Mouse (Mus musculus): ENCODE results near the gene Slc35f1. TPM values are rescaled to one million over a fixed set of nuclear protein-coding genes. Genes with fewer than 3 reads are reported as not detected.

Gene Slc35f1
- polyA plus RNA-seq, 1 experiment from 2014 or later: 0.05 TPM

GRCm38 (mm10) chr10:52819661-52820060 lies 129.3 kb downstream of the Slc35f1 start:
- H3K4me3 ChIP-seq (ENCODE audit: low read depth, low read length): no peak overlapping the region
- H3K9me3 ChIP-seq (ENCODE audit: low read length): no peaks in the 10 kb centered on the region
- H3K4me2 ChIP-seq (replicated peaks; ENCODE audit: low read depth, low read length): no peak overlapping the region
- ATAC-seq (no peak), DNase-seq (ENCODE audit: low spot score) (no peak)
- H3K4me1 ChIP-seq (ENCODE audit: insufficient read depth, low read depth, low read length): no peaks in the 10 kb centered on the region
- no peak overlapping the region for H3K27ac ChIP-seq (ENCODE audit: low read length)
- TF ChIP-seq EP300 (IDR thresholded peaks at IDR 0.05): no peak
- no peak for TF ChIP-seq CTCF (IDR thresholded peaks at IDR 0.05)
- no peak overlapping the region for H3K9ac ChIP-seq (replicated peaks; ENCODE audit: low read depth)
- 89% methylated on average over 1 of the region's 1 CpGs for WGBS
- H3K36me3 ChIP-seq (ENCODE audit: insufficient read depth, low read length): no peaks in the 10 kb centered on the region
- no peaks in the 10 kb centered on the region for H3K27me3 ChIP-seq (replicated peaks; ENCODE audit: insufficient read depth, low read length)

- Histone ChIP-seq H3K4me1 (ENCODE audit: insufficient read depth, low read depth, low read length) (no peaks in the 10 kb centered on the region), H3K4me2 (replicated peaks; ENCODE audit: low read depth, low read length) (no peak overlapping the region), H3K36me3 (ENCODE audit: insufficient read depth, low read length) (no peaks in the 10 kb centered on the region), H3K9me3 (ENCODE audit: low read length) (no peaks in the 10 kb centered on the region), H3K27ac (ENCODE audit: low read length) (no peak overlapping the region), H3K9ac (replicated peaks; ENCODE audit: low read depth) (no peak overlapping the region), H3K27me3 (replicated peaks; ENCODE audit: insufficient read depth, low read length) (no peaks in the 10 kb centered on the region), H3K4me3 (ENCODE audit: low read depth, low read length) (no peak overlapping the region)
- TF ChIP-seq EP300 (IDR thresholded peaks at IDR 0.05): no peak
- no peak for DNase-seq (ENCODE audit: low spot score)
- ATAC-seq: no peak
- WGBS: 62% methylated on average over 2 of the region's 2 CpGs
These were observed 132.6 kb downstream of the Slc35f1 start for GRCm38 (mm10) chr10:52822909-52823308.

- WGBS: 86% methylated on average over 4 of the region's 4 CpGs
- no peak overlapping the region for H3K4me2 ChIP-seq (replicated peaks; ENCODE audit: low read depth, low read length)
- no peaks in the 10 kb centered on the region for H3K36me3 ChIP-seq (ENCODE audit: insufficient read depth, low read length)
- TF ChIP-seq CTCF (IDR thresholded peaks at IDR 0.05) (no peak), EP300 (IDR thresholded peaks at IDR 0.05) (no peak)
- H3K27ac ChIP-seq (ENCODE audit: low read length): no peak overlapping the region
- ATAC-seq (no peak), DNase-seq (ENCODE audit: low spot score) (no peak)
- H3K4me3 ChIP-seq (ENCODE audit: low read depth, low read length): no peak overlapping the region
- no peaks in the 10 kb centered on the region for H3K9me3 ChIP-seq (ENCODE audit: low read length)
- no peaks in the 10 kb centered on the region for H3K27me3 ChIP-seq (replicated peaks; ENCODE audit: insufficient read depth, low read length)
- H3K9ac ChIP-seq (replicated peaks; ENCODE audit: low read depth): no peak overlapping the region
- H3K4me1 ChIP-seq (ENCODE audit: insufficient read depth, low read depth, low read length): no peaks in the 10 kb centered on the region
These were observed 135.4 kb downstream of the Slc35f1 start for GRCm38 (mm10) chr10:52825746-52826145.

- no peak overlapping the region for H3K9ac ChIP-seq (replicated peaks; ENCODE audit: low read depth)
- WGBS: 73% methylated on average over 2 of the region's 2 CpGs
- H3K27ac ChIP-seq (ENCODE audit: low read length): no peak overlapping the region
- no peak for TF ChIP-seq CTCF (IDR thresholded peaks at IDR 0.05)
- H3K4me3 ChIP-seq (ENCODE audit: low read depth, low read length): no peak overlapping the region
- ATAC-seq (no peak), DNase-seq (ENCODE audit: low spot score) (no peak)
- H3K4me2 ChIP-seq (replicated peaks; ENCODE audit: low read depth, low read length): no peak overlapping the region
- no peaks in the 10 kb centered on the region for H3K4me1 ChIP-seq (ENCODE audit: insufficient read depth, low read depth, low read length)
- H3K27me3 ChIP-seq (replicated peaks; ENCODE audit: insufficient read depth, low read length): no peaks in the 10 kb centered on the region
- no peaks in the 10 kb centered on the region for H3K36me3 ChIP-seq (ENCODE audit: insufficient read depth, low read length)
- H3K9me3 ChIP-seq (ENCODE audit: low read length): no peaks in the 10 kb centered on the region
These were observed 150.5 kb downstream of the Slc35f1 start for GRCm38 (mm10) chr10:52840819-52841218.

- no peaks in the 10 kb centered on the region for H3K9me3 ChIP-seq (ENCODE audit: low read length)
- H3K27me3 ChIP-seq (replicated peaks; ENCODE audit: insufficient read depth, low read length): no peaks in the 10 kb centered on the region
- H3K27ac ChIP-seq (ENCODE audit: low read length): no peak overlapping the region
- H3K36me3 ChIP-seq (ENCODE audit: insufficient read depth, low read length): no peaks in the 10 kb centered on the region
- no peak overlapping the region for H3K4me3 ChIP-seq (ENCODE audit: low read depth, low read length)
- no peak for ATAC-seq
- H3K4me1 ChIP-seq (ENCODE audit: insufficient read depth, low read depth, low read length): no peaks in the 10 kb centered on the region
- H3K9ac ChIP-seq (replicated peaks; ENCODE audit: low read depth): no peak overlapping the region
- no peak overlapping the region for H3K4me2 ChIP-seq (replicated peaks; ENCODE audit: low read depth, low read length)
- TF ChIP-seq EP300 (IDR thresholded peaks at IDR 0.05) (no peak), CTCF (IDR thresholded peaks at IDR 0.05) (no peak)
- no peak for DNase-seq (ENCODE audit: low spot score)
These were observed 161.7 kb downstream of the Slc35f1 start for GRCm38 (mm10) chr10:52851994-52852393.

GRCm38 (mm10) chr10:52860851-52861250 lies 170.5 kb downstream of the Slc35f1 start:
- Histone ChIP-seq H3K9ac (replicated peaks; ENCODE audit: low read depth) (no peak overlapping the region), H3K4me3 (ENCODE audit: low read depth, low read length) (no peak overlapping the region), H3K27me3 (replicated peaks; ENCODE audit: insufficient read depth, low read length) (no peaks in the 10 kb centered on the region), H3K4me2 (replicated peaks; ENCODE audit: low read depth, low read length) (no peak overlapping the region), H3K27ac (ENCODE audit: low read length) (no peak overlapping the region), H3K9me3 (ENCODE audit: low read length) (no peaks in the 10 kb centered on the region), H3K4me1 (ENCODE audit: insufficient read depth, low read depth, low read length) (no peaks in the 10 kb centered on the region), H3K36me3 (ENCODE audit: insufficient read depth, low read length) (no peaks in the 10 kb centered on the region)
- no peak for DNase-seq (ENCODE audit: low spot score)
- WGBS: 59% methylated on average over 2 of the region's 2 CpGs
- TF ChIP-seq EP300 (IDR thresholded peaks at IDR 0.05): no peak
- TF ChIP-seq CTCF (IDR thresholded peaks at IDR 0.05): no peak
- ATAC-seq: no peak

GRCm38 (mm10) chr10:52864936-52865335 lies 174.6 kb downstream of the Slc35f1 start:
- Histone ChIP-seq H3K9ac (replicated peaks; ENCODE audit: low read depth) (no peak overlapping the region), H3K9me3 (ENCODE audit: low read length) (no peaks in the 10 kb centered on the region), H3K4me3 (ENCODE audit: low read depth, low read length) (no peak overlapping the region), H3K4me2 (replicated peaks; ENCODE audit: low read depth, low read length) (no peak overlapping the region), H3K4me1 (ENCODE audit: insufficient read depth, low read depth, low read length) (no peaks in the 10 kb centered on the region), H3K27ac (ENCODE audit: low read length) (no peak overlapping the region), H3K27me3 (replicated peaks; ENCODE audit: insufficient read depth, low read length) (no peaks in the 10 kb centered on the region), H3K36me3 (ENCODE audit: insufficient read depth, low read length) (no peaks in the 10 kb centered on the region)
- DNase-seq (ENCODE audit: low spot score): no peak
- no peak for TF ChIP-seq CTCF (IDR thresholded peaks at IDR 0.05)
- no peak for TF ChIP-seq EP300 (IDR thresholded peaks at IDR 0.05)
- ATAC-seq: no peak
- 69% methylated on average over 5 of the region's 5 CpGs for WGBS
